Mouse (Mus musculus): ENCODE results near the gene Six6.

The Six6 gene

DNA sequence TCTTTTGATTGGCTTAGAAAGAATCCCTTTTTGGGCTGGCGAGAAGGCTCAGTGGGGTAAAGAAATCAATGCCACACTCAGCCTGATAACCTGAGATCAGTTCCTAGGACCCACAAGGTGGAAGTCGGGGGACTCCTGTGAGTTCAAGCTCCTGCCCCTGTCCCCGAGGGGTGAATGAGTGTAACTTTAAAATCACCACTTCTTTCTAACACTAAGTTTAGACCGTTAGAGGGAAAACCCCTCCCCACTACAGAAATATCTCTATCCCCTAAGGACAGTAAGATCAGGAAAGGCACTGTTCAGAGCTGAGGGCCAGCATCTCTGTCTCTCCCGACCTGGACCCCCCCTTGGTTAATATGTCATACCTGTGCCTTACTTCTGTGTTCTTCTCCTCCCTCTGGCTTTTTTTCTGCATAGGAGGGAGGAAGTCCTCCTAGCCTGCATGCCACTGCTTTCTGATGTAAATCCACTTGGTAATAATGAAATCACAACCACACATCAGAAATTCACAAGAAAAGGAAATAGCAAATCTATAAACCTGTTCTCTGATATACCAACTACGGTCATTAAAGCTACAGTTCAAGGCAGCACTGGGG lies 18.2 kb downstream of the Six6 start:
- DNase-seq, result no peak

- no peak for DNase-seq
These were observed 18.8 kb downstream of the Six6 start for GRCm38 (mm10) chr12:72958446-72958845.

DNA sequence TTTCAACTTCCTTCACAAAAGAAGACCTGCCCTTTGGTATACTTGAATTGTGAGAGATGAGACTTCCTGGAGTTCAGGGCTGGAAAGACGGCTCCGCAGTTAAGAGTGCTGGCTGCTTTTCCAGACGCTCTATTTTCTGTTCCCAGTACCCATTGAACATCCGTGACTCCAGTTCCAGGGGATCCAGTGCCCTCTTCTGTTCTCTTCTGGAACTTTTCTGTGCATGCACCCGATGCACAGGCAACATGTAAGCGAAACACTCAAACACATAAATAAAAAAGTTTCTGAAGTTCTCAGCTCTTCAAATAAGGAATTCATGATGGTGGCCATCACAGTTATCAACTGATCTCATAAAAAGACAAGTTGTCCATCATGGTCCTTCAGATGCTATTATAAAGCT lies 23.1 kb downstream of the Six6 start:
- no peak for DNase-seq

DNA sequence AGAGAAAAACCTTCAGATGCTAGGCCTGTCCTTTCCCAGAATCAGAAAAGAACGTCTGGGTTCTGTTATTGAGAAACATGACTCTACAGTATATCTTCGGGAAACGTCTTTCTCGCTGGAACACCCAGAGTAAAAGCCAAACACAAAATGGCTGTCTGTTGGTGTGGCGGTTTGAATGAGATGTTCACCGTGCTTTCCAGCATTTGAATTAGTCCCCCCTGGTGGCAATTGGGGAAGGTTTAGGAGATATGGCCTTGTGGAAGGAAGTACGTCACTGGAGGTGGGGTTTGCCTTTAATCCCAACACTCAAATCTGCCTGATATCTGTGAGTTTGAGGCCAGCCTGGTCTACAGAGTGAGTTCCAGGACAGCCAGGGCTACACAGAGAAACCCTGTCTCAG lies 27.8 kb downstream of the Six6 start:
- DNase-seq, result no peak

DNA sequence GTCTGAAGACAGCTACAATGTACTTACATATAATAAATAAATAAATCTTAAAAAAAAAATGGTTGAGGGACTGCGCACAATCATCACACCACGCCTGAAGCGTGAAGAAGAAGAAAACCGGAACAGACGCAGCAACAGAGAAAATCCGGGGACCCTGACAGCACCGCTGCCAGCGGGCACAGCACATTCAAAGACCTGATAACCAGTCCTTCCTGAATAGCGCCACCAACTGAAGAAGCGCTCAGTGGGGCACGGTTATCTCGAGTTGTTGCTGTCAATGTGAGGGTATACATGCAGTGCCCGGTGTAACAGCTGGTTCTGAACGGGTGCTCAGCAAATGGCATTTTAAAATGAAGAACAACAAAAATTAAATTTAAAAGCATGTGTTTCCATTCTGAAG lies 30.9 kb downstream of the Six6 start:
- no peak for DNase-seq

DNA sequence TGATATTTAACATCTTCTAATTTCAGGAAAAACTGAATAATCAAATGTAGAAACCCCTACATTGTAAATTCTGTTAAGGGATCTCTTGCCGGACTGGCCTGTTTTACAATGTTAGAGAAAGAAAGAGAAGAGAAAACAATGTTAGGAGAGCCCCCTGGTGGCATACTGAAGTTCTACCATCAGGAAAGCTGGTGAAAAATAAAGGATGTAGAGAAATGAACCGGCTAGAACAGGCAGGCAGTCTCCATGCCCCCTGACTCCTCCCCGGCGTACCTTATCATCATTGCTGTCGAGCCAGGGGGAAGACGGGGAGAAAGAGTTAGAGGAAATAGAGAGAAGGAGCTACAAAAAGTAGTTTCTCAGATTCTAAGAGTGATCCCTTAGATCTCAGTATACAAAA lies 33.5 kb downstream of the Six6 start:
- peak in 1 of 2 experiments; percentile 48 for DNase-seq

- DNase-seq, result no peak
These were observed 36.5 kb downstream of the Six6 start for GRCm38 (mm10) chr12:72976172-72976571.

DNA sequence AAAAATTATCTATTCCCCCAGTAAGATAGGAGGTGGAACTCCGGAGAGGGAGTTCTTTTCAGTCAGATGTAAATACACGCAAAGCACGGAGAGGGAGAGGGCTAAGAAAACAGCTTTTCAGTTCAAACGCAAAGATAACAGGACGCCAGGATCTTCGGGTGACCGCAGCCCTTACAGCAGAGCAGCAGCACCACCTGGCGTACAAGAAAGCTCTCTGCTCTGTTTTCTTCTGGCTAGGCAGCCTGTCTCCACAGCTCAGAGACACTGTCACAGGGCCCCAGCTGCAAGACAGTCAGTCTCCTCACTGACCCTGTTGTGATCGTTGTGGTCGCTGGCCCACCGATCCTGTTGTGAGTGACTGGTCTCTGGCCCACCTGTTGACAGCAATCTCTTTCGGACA lies 37.0 kb downstream of the Six6 start:
- DNase-seq, result peak; percentile 70 to 79

DNA sequence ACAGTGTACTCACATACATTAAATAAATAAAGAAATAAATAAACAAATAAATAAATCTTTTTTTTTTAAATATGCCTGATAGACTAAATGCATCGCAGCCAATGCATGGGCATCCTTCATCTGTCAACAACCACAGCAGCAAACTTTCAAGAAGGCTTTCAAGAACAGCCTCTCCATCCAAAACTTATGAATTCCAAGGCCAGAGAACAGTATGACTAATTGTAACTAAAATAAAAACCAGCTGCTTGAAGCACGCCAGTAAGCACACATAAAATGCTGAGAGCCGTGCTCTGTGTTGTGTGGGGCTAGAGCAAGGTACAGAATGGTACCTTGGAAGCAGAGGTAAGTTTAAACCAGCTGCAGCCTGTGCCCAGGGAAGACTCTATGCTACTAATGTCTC lies 38.2 kb downstream of the Six6 start:
- no peak for DNase-seq

DNA sequence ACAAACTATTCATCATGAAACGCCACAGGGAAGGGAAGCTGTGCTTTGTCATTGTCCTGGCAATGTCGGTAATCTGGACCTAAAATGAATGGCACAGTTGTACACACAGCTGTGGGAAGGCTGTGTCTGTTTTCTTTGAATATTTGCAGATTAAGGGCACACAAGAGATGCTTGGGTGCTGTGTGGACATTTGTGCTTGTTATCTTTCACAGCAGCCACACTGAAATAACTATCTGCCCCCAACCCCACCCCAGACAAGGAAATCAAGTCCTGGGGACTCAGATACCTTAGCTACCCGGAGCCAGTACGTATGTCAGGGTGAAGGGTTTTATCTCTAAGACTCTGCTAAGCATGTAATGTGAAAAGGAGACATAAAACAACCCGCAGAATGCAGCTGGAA lies 39.5 kb downstream of the Six6 start:
- DNase-seq, result no peak

GRCm38 (mm10) chr12:72982616-72983015 lies 42.9 kb downstream of the Six6 start:
- peak; percentile 12 to 63 for DNase-seq

DNA sequence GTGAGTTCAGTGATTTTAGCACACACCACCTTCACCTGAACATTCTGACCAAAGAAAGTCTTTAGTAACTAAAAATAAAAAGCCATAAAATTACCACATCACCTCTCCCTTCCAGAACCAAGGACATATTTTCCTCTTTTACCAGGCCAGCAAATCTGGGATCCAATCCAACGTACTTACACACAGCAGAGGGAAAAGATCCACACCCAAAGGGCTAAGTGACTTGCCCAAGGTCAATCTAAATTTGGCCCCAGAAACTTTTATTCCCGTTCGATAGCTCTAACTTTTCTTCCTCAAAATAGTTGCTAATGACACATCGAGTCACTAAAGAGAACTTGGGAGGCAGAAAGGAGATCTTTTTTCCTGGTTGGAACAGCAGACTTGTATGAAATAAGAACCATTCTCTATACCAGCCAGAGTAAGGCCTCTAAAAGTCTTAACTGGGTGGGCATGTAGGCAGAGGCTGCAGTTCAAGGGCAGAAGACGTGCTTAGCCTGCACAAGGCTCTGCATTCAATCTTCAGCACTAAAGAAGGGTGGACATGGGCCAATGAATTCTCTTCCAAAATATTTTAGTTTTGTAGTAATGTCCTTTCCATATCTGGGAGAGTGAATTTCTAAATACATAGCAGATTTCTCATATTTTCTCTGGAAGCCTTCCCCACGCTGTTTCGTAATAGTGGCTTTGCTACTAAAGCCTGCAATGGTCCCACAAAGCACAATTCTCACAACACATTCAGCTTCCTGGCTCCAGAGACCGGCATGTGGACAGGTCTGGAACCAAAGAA lies 43.6 kb downstream of the Six6 start:
- DNase-seq, result peak; percentile 22 to 32
